Mouse (Mus musculus) ES-E14 (cell line): ENCODE data around the gene Srebf1.

Experiments
- HCFC1 ChIP-seq: IDR thresholded peaks from 2 replicates; pipeline ENCODE4 v1.6.1; 2012; ENCODE audit warnings: low read length, inconsistent platforms, borderline replicate concordance; ENCODE audit not compliant: insufficient read depth
- ZNF384 ChIP-seq: IDR thresholded peaks from 2 replicates; pipeline ENCODE4 v1.6.1; 2012; ENCODE audit warnings: low read depth, low read length, inconsistent platforms

DNA sequence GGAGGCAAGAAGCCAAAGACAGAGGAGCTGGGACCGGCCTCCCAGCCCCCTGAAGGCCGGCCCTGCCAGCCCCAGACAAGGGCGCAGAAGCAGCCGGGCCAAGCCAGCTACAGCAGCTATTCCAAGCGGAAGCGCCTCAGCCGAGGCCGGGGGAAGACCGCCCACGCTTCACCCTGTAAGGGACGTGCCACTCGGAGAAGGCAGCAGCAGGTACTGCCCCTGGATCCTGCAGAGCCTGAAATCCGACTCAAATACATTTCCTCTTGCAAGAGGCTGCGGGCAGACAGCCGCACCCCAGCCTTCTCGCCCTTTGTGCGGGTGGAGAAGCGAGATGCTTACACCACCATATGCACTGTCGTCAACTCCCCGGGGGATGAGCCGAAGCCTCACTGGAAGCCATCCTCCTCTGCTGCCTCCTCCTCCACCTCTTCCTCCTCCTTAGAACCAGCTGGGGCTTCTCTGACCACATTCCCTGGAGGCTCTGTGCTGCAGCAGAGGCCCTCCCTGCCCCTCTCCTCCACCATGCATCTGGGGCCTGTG is 32.8 kb downstream of the Srebf1 start:
- TF ChIP-seq HCFC1 (no peak), ZNF384 (no peak)
